Mouse (Mus musculus) megakaryocyte, embryonic 14.5 days (primary cell): ENCODE data around the gene Serpina16.

Experiments used
- FLI1 ChIP-seq: IDR thresholded peaks from 2 replicates; pipeline ENCODE4 v1.6.1; 2012; ENCODE audit warnings: low read length, inconsistent platforms, mixed read lengths
- GATA1 ChIP-seq: IDR thresholded peaks from 3 replicates; pipeline ENCODE4 v1.6.1; 2012; ENCODE audit warnings: mixed read lengths, low read length, inconsistent platforms, borderline replicate concordance

DNA sequence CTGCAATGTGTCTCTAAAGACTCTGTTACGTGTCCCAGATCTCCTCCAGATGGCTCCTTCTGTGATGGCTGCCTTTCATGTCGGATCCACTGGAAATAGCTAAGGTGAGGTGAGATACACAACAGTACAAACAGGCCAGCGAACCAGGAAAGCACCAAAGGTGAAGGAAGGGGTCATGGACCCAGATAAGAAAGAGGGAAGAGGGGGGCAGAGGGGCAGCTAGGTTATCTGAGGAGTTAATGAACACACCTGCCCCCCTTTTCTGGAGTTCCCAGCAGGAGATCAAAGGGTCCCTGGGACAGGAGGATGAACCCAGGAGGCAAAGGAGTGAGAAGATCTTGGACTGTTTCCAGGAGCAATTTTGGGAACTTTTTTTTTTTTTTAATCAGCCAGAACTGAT lies 9.4 kb upstream of the Serpina16 start:
- TF ChIP-seq GATA1, result no peak
- TF ChIP-seq FLI1, result no peak
